Mouse (Mus musculus): Measurements from ENCODE around the gene Il2. TPM values are rescaled to one million over a fixed set of nuclear protein-coding genes. Genes with fewer than 3 reads are reported as not detected.

The Il2 gene
- total RNA-seq, 2 experiments from 2014 or later, result not detected

Other genes starting within 250 kb of the Il2 start
- not detected for gene Adad1, start 62.4 kb downstream of the Il2 start, total RNA-seq (2021)
- gene Il21, start 106.7 kb upstream of the Il2 start, total RNA-seq (2021), result not detected
- 1 to 10 TPM; 5.1 to 5.5 TPM for gene Bbs12, start 186.6 kb upstream of the Il2 start, total RNA-seq (2021)
- gene Cetn4, start 186.7 kb upstream of the Il2 start, total RNA-seq (2021), result 1 to 10 TPM; 3.3 to 7.0 TPM
- gene Fgf2, start 222.4 kb upstream of the Il2 start, total RNA-seq (2021), result 1 to 10 TPM; 3.0 to 7.0 TPM

Data from adrenal gland, postnatal 36 days (tissue).